Mouse (Mus musculus) frontal cortex, adult 2 months (tissue): ENCODE results near the gene Ftsj1. TPM values are rescaled to one million over a fixed set of nuclear protein-coding genes. Genes with fewer than 3 reads are reported as not detected.

Source experiments
- DNase-seq, 2 experiments: peaks; one replicate each; pipeline ENCODE4 v3.0.0; 2022; ENCODE audit warnings: low spot score in 1 of 2; ENCODE audit errors: extremely low spot score in 1 of 2
- polyA plus RNA-seq: library from polyadenylated mRNA; depleted of rRNA; stranded (reverse); fragments of >200 nt; gene quantifications from 2 replicates; pipeline ENCODE4 v1.2.3, GENCODE M21; 2012; rRNA removed

Ftsj1 gene
- polyA plus RNA-seq: 28.2 and 28.4 TPM in 2 replicates

DNA sequence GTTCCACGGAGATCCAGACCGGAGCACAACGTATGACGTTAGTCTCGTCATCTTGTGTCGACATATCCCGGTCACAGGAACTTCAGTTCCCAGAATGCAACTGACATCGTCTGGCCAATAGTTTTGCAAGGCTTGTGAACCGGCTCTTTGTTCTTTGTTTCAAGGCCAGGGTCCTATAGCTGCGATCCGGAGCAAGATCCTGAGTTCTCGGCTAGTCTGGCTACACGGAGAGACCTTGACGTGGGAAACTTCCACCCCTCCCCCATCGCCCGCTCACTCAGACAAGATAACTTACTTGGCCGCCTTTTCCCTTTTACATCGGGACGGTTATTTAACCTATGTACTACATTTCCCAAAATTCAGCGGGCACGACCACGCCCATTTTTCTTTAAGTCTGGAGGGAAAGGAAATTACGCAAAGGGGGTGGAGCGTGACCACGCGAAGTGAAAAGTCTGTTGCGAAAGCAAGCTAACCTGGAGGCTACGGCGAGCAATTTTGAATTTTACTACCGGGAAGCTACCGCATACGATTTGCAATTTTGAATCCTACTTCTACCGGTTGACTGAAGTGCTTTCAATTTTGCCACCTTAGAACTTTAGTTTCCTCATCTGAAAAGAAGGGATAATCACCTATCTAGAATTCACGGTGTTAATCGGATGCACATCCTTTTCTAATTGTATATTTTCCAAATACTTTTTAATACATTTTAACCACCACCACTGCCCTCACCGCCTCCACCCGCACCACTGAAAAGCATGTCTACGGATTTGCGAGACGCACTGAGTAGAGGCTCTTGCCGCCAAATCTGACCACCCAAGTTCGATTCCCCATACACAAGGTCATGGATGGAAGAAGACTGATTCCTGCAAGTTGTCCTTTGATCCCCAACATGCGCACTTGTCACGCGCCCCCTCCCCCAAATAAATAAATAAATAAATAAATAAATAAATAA, at the start of gene Ftsj1:
Gene Ftsj1, minus strand, starts transcription at position 73 of the 952 bp plus-strand sequence.
- peak; percentile 79 to 85 for DNase-seq

DNA sequence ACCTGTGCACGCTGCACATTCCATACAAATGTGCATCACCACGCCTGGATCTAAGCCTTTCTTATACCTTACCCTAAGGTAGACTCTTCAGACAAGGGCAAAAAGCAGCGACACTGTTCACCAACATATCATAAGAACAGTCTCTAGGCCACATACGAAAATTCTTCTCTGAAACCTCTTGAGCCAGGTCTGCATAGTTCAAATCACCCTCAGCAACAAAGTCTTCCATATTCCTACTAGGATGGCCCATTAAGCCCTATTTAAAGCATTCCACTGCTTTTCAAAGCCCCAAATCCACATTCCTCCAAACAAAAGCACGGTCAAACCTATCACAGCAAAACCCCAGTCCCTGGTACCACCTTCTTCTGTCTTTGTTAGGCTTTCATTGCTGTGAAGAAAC, 36.4 kb upstream of the Ftsj1 start:
- DNase-seq: no peak

DNA sequence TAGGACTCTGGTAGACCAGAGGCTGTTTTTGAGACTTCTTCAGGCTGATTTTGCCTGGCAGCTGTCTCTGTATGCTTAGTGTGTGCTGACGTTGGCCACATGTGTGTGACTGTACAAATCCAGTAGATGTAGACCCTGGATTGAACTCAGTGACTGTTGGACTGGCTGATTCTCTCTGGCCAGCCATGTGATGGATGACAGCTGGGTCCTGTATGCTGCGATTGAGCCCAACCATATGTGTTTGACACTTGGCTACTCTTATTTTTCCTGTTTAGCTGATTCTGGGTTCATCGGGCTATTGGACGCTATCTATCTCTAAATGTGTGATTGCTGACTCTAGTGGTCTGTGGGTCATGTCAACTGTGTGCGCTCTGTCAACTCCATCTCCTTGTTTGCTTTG, 21.9 kb upstream of the Ftsj1 start:
- DNase-seq: no peak

DNA sequence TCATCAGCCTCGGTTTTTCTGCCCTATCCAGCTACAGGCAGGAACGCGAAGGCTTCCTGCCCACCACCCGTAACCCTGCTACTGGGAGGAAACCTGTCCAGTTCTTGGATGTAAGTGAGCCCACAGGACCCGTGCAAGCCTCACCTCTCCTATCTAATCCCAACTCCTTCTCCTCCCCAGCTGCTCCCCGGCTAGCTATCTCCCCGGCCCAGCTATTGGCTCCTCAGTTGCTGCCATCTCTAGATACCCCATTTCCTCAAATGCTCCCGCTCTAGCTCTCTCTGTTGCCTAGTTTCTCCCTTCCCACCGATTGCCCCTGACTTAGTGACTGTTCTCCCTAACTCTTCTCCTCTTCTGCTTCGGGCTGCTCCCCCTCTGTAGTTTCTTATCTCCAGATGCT, 19.8 kb upstream of the Ftsj1 start:
- DNase-seq: no peak

DNA sequence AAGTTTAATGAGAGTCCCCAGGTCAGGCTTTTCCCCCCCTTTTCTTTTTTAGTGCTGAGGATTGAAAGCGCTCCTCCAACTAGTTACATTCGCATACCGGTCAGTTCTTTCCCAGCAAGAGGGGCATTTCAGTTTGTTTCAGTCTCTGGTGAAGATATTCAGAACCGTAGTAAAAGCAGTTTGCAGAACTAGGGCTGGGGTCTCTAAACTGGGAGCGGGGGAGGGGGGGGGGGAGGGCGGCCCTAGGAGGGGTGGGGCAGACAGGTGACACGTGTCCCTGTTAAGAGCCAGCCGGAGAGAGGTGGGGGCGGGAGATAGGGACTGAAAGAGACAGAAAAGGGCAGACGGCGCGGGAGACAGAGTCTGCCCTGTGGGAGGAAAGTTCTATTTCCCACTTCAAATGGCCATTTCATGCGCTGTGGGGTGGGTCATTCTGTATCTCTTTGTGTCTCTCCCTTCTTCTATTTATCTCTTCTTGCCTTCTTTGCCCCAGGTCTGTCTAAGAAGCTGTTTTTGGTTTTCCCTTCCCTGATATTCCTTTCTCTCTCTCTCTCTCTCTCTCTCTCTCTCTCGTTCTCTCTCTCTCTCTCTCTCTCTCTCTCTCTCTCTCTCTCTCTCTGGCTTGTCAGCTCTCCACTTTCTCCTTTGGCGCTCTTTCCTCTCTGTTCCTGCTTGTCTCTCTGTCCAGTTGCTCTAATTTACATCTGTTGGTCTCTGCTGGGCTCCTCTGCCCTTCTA, 19.0 kb upstream of the Ftsj1 start, which contains the start of gene Slc38a5:
Gene Slc38a5, plus strand, starts transcription at position 51 of the 738 bp plus-strand sequence.
- no peak for DNase-seq

DNA sequence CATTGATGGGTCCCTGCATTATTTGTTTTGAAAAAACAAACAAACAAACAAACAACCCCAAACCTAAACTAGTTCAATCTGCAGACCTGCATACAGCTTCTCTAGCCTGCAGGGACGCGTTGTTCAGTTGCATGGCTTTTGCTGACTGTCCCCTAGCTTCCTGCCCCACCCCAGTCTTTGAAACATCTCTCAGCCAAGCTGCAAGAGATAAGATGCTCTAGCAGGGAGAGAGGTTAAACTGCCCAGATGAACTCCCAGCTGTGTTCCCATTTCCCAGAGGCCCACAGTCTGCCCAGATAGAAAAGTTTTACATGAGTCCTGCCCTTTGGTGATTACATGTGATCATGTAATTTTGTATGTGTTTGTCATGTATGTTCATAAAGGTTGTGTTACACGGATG, 12.0 kb upstream of the Ftsj1 start:
- DNase-seq: no peak

DNA sequence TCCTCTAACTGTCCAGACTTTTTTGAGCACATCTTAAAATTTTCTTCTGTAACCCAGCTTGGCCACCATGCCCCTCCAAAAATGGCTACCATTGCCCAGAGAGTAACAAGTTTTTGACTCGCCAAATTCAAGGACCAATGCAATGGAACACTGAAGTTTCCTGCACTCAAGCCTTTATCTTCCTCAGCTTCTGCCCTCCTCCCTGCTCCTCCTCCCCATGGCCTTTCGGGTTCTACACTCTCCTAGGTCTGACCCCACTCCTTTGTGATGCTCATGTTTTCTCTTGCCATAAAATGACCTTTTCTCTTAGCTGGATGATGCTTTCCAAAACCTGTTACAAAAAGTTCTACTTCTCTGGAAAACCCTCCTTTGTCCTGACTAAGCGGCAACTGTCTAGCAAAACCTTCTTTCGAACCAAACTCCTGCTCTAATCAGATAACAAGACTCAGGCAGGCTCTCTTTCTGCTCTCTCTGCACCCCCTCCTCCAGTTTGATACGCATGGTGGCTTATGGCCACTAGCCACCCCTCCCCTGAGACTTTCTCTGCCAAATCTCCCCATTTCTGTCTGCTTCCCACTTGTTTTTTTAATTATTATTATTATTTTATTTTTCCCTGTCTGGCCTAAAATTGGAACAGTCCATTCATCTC, 11.1 kb upstream of the Ftsj1 start:
- no peak for DNase-seq

DNA sequence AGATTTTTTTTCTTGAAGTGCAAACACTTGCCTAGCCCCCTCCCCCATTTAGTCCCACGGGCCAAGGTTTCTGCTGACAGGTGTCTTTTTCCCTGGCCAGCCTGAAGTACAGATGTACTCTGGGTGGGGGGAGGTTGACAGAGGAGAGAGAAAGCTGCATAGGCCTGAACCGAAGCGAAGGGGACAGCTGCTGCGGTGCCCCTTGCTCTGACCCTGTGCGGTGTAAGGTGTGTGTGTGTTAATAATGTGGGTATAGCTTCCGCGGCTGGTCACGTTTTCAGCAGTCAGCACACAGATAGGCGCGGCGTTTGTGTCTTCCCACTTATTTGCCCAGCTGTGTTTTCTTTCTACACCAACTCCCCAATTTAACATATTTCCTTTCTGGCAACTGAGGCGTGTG, 7.3 kb upstream of the Ftsj1 start:
- no peak for DNase-seq

DNA sequence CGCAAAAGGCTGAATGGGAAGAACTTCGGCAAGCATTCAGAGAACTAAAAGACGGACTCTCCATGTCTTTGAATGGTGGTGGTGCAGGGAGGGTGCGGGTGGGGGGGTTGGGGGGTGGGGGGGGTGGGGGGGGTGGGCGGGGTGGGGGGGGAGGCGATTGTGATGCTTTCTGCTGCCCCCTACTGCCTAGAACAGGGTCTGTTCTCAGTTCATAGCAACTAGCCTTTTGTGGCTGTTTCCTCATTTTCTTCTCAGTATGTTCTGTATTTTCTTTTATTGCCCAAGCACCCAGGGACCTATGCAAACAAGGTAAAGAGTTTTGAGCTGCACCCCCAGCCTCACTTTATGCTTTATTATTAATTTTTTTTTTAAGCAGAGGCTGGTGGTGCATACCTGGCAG, 3.6 kb upstream of the Ftsj1 start:
- no peak for DNase-seq

DNA sequence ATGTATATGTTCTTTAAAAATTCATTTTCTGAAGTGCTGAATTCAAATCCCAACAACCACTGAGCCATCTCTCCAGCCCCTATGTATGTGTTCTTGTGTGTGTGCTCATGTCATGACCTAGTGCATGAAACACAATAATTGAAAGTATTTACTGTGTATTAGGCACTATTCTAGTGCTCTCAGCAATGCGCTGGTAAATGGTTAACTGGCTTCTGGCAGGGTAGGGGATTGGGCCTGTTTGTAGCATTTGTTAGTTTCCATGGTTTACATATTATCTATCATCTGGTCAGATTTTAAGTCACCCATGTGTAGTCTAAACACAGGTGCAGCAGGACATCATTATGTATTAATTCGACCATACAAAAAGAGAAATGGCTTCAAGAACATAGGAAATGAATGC, 1.5 kb upstream of the Ftsj1 start:
- no peak for DNase-seq

DNA sequence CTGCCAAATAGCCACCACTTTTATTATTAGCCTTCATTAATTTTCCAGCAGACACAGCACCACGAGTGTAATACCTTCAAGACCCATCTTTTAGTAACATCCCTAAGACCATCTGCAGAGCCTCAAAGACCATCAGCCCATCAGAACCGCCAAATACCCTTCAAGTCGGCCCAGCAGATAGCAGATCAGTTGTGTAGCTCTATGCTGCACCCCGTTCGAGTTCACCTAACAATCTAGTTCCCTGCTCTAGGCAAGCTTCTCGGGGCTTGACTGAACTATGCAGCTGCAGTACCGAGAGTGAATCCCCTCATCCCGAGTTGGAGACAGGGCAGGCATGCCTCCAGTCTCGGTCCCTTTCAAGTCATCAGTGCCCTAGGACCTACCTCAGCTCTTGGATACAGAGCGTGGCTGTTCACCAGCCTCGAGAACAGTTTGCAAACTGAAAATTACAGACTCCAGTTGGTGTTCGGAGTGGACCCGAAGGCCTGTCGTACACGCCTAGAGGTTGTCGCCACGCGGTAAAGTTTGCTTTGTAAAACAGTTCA, 345 bp downstream of the Ftsj1 start:
- no peak for DNase-seq

DNA sequence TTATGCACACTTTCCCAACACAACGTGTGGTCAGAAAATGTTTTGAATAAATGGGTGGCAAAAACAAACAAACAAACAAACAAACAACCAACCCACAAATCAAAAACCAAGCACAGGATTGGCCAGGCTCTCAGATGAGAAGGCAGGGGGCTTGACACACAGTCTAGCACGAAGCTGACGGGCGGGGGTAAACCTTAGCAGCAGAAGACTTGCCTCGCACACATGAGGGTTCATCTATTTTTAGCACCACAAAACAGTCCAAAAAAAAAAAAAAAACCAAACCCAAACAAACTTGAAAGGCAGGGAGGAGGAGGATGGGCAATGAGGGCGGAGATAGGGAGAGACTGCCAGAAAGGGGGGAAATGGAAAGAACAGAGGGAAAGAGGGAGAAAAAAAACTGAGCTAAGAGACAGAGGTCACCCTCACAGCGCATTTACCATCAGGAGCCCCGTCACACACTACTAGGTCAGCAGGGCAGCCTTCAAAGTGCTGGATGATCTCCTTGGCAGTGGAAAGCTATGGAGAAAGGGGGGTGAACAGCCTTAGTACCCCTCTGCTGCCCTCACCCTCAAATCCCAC, 3.6 kb downstream of the Ftsj1 start:
- no peak for DNase-seq

DNA sequence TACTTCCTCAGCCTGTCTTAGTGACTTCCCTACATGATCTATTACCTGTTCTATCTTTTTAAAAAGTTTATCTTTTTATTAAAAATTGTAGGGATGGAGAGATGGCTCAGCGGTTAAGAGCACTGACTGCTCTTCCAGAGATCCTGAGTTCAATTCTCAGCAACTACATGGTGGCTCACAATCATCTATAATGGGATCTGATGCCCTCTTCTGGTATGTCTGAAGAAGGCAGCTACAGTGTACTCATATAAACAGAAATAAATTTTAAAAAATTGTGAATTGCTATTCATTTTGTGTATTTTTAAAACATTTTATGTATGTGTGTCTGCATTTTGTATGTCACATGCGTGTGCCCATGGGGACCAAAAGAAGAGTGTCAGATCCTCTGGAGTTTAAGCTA, 4.5 kb downstream of the Ftsj1 start:
- DNase-seq: no peak

DNA sequence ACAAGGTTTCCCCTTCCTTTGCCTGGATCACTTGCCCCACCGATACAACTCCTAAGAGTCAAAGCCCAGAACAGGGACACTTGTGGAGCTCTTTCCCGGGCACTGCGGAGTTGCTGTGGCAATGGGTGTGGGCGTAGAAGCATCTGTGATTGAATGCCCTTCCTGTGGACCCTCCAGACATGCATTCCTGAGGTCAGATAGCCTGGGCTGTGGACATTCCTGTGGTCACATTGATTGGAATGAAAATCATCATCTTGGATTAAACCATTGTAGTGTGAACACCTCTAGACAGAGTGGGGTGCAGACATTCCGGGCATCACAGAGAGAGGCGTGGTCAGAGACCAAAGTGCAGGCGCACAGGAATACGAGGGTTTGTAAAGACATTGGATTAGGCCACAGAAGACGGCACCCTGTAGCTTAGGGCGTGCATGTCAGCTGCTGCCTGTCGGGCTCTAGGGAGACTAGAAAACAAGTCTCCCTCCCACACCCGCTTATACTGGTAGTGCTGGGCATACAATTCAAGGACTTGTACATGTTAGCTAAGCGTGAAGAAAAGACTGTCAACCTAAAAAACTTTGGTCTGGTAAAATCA, 13.3 kb downstream of the Ftsj1 start:
- no peak for DNase-seq

DNA sequence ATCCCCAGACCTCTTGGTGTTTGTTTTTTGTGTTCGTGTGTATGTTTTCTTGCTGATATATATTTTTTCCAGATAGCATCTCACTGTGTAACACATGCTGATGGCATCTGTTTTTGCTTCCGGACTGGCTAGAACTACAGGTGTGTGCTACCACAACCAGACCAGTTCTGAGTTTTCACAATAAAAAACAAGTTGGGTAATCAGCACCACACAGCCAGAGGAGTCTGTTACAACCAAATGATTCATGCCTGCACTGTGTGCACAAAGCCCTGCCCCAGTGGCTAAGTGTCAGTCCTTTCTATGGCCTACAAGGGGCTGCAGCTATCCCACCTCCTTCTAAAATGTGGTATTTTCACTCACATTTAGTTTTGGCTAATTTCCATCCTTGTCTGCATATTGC, 15.5 kb downstream of the Ftsj1 start:
- no peak for DNase-seq

DNA sequence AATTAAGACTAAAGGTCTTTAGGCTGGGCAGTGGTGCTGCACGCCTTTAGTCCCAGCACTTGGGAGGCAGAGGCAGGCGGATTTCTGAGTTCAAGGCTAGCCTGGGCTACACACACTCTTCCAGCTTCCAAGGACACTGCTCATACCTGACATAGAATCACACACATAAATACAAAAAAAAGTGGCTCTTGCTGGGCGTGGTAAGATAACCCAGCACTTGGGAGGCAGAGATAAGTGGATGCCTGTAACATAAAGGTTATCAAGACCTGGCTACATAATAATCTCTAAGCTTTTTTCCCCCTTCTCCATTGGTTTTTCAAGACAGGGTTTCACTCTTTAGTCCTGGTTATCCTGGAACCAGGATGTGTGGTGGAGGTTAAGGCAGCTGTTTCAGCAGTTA, 18.6 kb downstream of the Ftsj1 start:
- no peak for DNase-seq

DNA sequence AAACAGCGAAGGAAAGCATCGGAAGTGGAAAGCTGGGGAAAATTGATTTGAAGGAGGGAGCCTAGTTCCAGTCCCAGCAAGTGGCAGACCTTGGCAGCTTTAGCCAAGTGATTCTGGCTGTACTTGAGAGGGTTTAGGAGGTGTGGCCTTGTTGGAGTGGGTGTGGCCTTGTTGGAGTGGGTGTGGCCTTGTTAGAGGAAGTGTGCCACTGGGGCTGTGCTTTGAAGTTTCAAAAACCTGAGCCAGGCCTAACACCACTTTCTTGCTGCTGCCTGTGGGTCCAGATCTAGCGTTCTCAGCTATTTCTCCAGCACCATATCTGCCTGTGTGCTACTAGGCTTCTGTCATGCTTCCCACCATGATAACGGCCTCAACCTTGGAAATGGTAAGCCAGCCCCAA, 21.9 kb downstream of the Ftsj1 start:
- no peak for DNase-seq

DNA sequence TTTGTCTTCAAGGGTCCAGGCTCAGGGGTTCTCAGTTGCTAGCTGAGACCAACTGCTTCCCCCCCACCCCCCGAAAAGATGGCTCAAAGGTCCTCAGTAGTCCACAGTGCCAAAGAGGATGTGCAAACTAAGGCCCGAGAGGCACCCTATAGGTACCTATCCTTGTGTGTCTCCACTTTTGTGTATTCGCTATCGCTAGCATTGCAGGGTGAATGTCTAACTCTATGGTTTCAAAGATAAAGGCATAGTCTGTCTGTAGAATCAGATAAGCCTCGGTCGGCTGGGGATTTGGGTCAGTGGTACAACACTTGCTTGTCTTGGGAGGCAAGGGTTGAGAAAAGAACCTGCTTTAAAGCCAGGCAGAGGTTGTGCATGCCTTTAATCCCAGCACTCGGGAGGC, 28.7 kb downstream of the Ftsj1 start:
- no peak for DNase-seq

DNA sequence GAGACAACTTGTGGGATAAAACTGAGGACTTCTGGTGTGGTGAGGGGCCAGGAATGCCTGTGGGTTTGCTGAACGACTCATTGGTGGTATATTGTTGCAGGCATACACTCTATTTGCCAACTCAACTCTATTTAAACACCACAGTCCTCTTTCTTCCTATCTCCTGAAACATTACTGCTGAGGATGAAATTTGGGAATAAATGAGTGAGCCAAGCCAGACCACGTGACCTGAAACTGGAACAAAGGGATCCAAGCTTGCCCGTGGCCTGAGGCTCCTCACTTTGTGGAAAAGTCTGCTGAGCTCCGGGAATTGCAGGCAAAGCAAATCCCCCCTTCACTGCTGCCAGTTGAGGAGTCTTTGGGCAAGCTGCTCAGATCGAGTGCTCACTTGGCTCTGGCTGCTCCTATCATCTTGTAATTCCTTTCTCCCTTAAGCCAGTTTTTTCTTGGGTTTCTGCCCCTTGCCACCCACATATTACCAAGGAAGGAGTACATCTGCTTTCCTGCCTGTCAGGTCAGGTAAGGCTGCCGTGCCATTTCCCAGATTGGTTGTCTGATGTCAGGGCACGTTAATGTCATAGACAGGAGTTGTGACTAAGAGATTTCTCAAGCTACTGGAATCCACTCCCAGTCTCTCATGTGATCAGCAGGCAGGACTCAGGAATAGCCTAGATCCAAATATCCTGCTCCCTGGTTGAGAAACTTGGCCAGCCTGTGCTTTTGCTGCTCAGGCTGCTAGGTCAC, 29.4 kb downstream of the Ftsj1 start:
- peak in 1 of 2 experiments; percentile 50 for DNase-seq

DNA sequence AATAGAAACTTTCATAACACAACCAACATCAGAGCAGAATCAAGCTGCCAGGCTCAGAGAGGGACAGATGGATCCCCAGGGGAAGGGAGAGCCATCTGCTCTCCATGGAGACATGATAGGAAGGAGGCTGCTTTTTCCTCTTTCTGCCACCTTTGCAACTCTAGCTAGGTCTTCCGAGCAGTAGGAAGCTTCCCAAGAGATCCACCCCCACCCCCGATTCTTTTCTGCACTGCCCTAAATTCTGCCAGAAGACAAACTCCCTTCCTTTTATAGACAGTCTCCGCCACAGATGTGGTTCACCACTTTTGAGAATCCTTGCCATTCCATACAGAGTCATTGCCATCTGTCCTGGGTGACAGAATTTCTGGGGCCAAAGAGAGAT, 29.9 kb downstream of the Ftsj1 start:
- peak; percentile 35 to 73 for DNase-seq
